Mouse (Mus musculus) stomach, postnatal 0 days (tissue): ENCODE results near the gene Csrp2.

Experiments used
- CTCF ChIP-seq: IDR thresholded peaks from 2 replicates; pipeline ENCODE4 v1.5.1; 2016; ENCODE audit warnings: antibody characterized with exemption, low read depth, mild to moderate bottlenecking, moderate library complexity
- EP300 ChIP-seq: optimal IDR thresholded peaks from 2 replicates; pipeline ENCODE3; 2016; ENCODE audit warnings: antibody characterized with exemption

DNA sequence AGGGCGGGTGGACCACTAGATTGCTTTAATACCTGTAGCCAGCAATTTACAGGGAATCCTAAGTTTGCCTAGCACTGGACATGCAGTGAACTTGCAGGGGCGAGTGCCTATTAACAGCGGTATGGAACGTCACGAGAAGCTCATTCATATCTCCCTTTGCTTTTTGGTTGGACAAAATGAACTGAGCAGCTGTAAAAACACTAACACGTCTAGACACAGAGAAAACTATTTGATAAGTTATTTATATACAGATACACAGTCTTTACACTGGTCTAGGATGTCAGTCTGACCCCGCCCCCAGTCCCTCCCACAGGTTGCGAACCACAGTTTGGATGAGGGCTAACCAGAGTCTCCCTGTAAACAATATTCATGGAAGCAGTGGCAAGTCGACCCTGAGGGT lies 23.2 kb downstream of the Csrp2 start:
- TF ChIP-seq CTCF (no peak), EP300 (no peak)
